Mouse (Mus musculus): ENCODE measurements around the gene Otog. TPM values are rescaled to one million over a fixed set of nuclear protein-coding genes. Genes with fewer than 3 reads are reported as not detected.

Gene Otog
- total and polyA plus RNA-seq, 3 experiments: under 0.01 TPM; not detected in 2

DNA sequence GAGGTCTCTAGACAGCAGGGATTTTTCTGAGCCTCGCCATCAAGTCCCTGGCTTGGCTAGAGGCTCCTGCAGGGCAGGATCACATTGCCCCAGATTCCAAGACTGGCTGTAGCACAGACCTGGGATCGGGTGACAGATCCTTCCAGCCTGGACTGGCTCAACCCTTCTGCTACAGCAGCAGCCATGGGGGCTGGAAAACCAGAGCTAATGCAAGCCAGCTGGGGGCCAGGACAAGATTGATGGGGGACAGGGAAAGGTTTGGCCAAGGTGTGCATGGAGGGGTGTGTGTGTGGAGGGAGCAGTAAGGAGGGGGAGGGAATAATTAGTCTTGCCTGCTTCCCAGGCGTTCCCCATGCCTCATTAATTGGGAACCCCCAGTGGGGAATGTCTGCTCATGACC lies 99.0 kb downstream of the Otog start:
- in situ Hi-C loops (cut with MboI; ENCODE audit: low pct_ligation_motif_present, low pct_unique_long_range_greater_than_20kb, low sequenced_read_pairs) (no loop called here), dilution Hi-C loops (cut with MboI; ENCODE audit: extremely low pct_ligation_motif_present, extremely low pct_unique_long_range_greater_than_20kb, low sequenced_read_pairs) (no loop called here)
- H3K36me3 ChIP-seq (replicated peaks in 1 of 2; ENCODE audit: control insufficient read depth in 1 of 2, insufficient read depth in 1 of 2, low read length in 1 of 2): no peaks in the 10 kb centered on the region
- no peak for TF ChIP-seq NRF1 (IDR thresholded peaks at IDR 0.05; ENCODE audit: low read depth, low read length)
- no peak for TF ChIP-seq TBP (conservative IDR thresholded peaks at IDR 0.05; ENCODE audit: low read depth, low read length)
- no peak for TF ChIP-seq E2F4 (IDR thresholded peaks at IDR 0.05; ENCODE audit: insufficient replicate concordance, low read depth, low read length)
- no peak for TF ChIP-seq SMC3 (IDR thresholded peaks at IDR 0.05; ENCODE audit: low read depth, low read length)
- TF ChIP-seq JUN (IDR thresholded peaks at IDR 0.05; ENCODE audit: insufficient read depth, low read depth, low read length): no peak
- TF ChIP-seq CHD1 (IDR thresholded peaks at IDR 0.05; ENCODE audit: low read depth, low read length): no peak
- TF ChIP-seq PAX5 (IDR thresholded peaks at IDR 0.05; ENCODE audit: low read length): no peak
- no peak for TF ChIP-seq POLR2AphosphoS2 (IDR thresholded peaks at IDR 0.05; ENCODE audit: low read depth, low read length)
- TF ChIP-seq TCF12 (IDR thresholded peaks at IDR 0.05; ENCODE audit: low read depth, low read length): no peak
- TF ChIP-seq ZKSCAN1 (IDR thresholded peaks at IDR 0.05; ENCODE audit: borderline replicate concordance, low read depth, low read length): no peak
- no peak for TF ChIP-seq IRF4 (IDR thresholded peaks at IDR 0.05; ENCODE audit: low read depth, low read length)
- H3K9ac ChIP-seq (ENCODE audit: insufficient read depth, low read depth): no peak overlapping the region
- no peak overlapping the region for H3K4me3 ChIP-seq (replicated peaks in 1 of 3; ENCODE audit: low read depth in 2 of 3, low read length in 2 of 3, poor library complexity in 1 of 3)
- peaks cover 89% of the 10 kb centered on the region for H3K27me3 ChIP-seq (replicated peaks)
- no peak overlapping the region for H3K27ac ChIP-seq (ENCODE audit: insufficient read depth, low read depth)
- DNase-seq (ENCODE audit: extremely low read depth): no peak
- no peaks in the 10 kb centered on the region for H3K79me2 ChIP-seq (replicated peaks; ENCODE audit: control insufficient read depth, extremely low read depth, insufficient read depth, poor library complexity, severe bottlenecking)
- H3K4me1 ChIP-seq (ENCODE audit: control insufficient read depth in 1 of 2, insufficient read depth in 2 of 2): no peaks in the 10 kb centered on the region
- no peak overlapping the region for H3K4me2 ChIP-seq (ENCODE audit: insufficient read depth, low read depth, poor library complexity, severe bottlenecking)
- H3K9me3 ChIP-seq (replicated peaks; ENCODE audit: low read length): peaks cover 8% of the 10 kb centered on the region

DNA sequence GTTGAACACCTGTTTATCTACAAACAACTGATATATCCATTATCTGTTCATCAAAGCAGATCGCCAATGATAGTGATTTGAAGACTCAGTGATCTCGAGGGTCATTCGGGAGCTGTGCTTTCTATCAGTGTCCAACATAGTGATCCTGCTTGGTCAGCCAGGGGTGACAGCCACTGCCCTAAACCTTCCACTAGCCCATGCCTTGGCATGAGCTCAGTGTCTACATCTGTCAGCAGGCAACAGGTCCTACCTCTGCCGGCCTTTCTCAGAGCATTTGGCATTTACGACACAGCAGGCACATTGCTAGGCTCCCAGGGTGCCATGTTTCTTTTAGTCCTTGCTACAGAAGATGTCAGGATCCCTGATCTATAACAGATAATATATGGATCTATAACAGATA lies 99.5 kb downstream of the Otog start:
- TF ChIP-seq SMC3 (IDR thresholded peaks at IDR 0.05; ENCODE audit: low read depth, low read length): no peak
- TF ChIP-seq RCOR1 (conservative IDR thresholded peaks at IDR 0.05; ENCODE audit: low read depth, low read length): no peak
- no peak for TF ChIP-seq TBP (conservative IDR thresholded peaks at IDR 0.05; ENCODE audit: low read depth, low read length)
- TF ChIP-seq MEF2A (IDR thresholded peaks at IDR 0.05; ENCODE audit: borderline replicate concordance, low read depth, low read length): no peak
- no peak for TF ChIP-seq POLR2A (IDR thresholded peaks at IDR 0.05; ENCODE audit: low read depth, low read length)
- no peak for TF ChIP-seq MYC (IDR thresholded peaks at IDR 0.05; ENCODE audit: low read depth, low read length)
- no peak for TF ChIP-seq ETS1 (conservative IDR thresholded peaks at IDR 0.05; ENCODE audit: low read depth, low read length)
- no peak for TF ChIP-seq KAT2A (IDR thresholded peaks at IDR 0.05; ENCODE audit: insufficient replicate concordance, low read length)
- no peak for TF ChIP-seq ZNF384 (IDR thresholded peaks at IDR 0.05; ENCODE audit: low read depth, low read length)
- TF ChIP-seq ZC3H11A (IDR thresholded peaks at IDR 0.05; ENCODE audit: low read depth, low read length): no peak
- TF ChIP-seq MXI1 (IDR thresholded peaks at IDR 0.05; ENCODE audit: low read depth, low read length): no peak
- no peak for TF ChIP-seq ELF1 (IDR thresholded peaks at IDR 0.05; ENCODE audit: low read depth, low read length)
- TF ChIP-seq ZMIZ1 (IDR thresholded peaks at IDR 0.05; ENCODE audit: low read depth, low read length): no peak
- no peak for TF ChIP-seq JUND (conservative IDR thresholded peaks at IDR 0.05; ENCODE audit: low read depth, low read length)
- no peak for TF ChIP-seq MAX (IDR thresholded peaks at IDR 0.05; ENCODE audit: low read length)
- TF ChIP-seq TCF12 (IDR thresholded peaks at IDR 0.05; ENCODE audit: low read depth, low read length): no peak
- TF ChIP-seq CTCF (conservative IDR thresholded peaks at IDR 0.05 in 1 of 2, IDR thresholded peaks at IDR 0.05 in 1 of 2; ENCODE audit: low read depth in 2 of 2, low read length in 2 of 2): no peak
- Histone ChIP-seq H3K9me3 (replicated peaks; ENCODE audit: low read length) (peaks cover 8% of the 10 kb centered on the region), H3K27me3 (replicated peaks) (peaks cover 89% of the 10 kb centered on the region), H3K36me3 (replicated peaks in 1 of 2; ENCODE audit: control insufficient read depth in 1 of 2, insufficient read depth in 1 of 2, low read length in 1 of 2) (no peaks in the 10 kb centered on the region), H3K4me2 (ENCODE audit: insufficient read depth, low read depth, poor library complexity, severe bottlenecking) (no peak overlapping the region), H3K9ac (ENCODE audit: insufficient read depth, low read depth) (no peak overlapping the region), H3K4me1 (ENCODE audit: control insufficient read depth in 1 of 2, insufficient read depth in 2 of 2) (no peaks in the 10 kb centered on the region), H3K79me2 (replicated peaks; ENCODE audit: control insufficient read depth, extremely low read depth, insufficient read depth, poor library complexity, severe bottlenecking) (no peaks in the 10 kb centered on the region), H3K27ac (ENCODE audit: insufficient read depth, low read depth) (no peak overlapping the region), H3K4me3 (replicated peaks in 1 of 3; ENCODE audit: low read depth in 2 of 3, low read length in 2 of 3, poor library complexity in 1 of 3) (no peak overlapping the region)
- DNase-seq (ENCODE audit: extremely low read depth): no peak
- in situ Hi-C loops (cut with MboI; ENCODE audit: low pct_ligation_motif_present, low pct_unique_long_range_greater_than_20kb, low sequenced_read_pairs) (no loop called here), dilution Hi-C loops (cut with MboI; ENCODE audit: extremely low pct_ligation_motif_present, extremely low pct_unique_long_range_greater_than_20kb, low sequenced_read_pairs) (no loop called here)

Measured in CH12.LX (cell line).